ENCODE assay signal across 8 mouse cellular contexts in the genomic region with DNA sequence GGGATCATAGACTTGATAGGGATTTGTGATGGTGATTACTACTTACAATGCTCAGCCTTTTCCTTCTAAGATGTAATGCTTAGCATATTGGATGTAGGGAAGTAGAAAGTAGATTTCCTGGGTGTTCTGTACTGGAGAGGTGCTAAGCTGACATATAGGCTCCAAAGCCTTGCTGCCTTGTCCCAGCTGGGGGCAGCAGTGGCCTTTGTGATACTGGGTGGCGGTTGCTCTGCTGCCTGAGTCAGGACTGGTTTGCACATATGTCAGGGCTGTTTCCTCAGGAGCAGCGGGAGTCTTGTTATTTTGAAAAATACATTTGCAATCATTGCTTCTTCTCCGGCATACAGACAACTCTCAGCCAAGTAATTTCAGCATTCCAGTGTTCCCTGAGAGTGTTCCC. TPM values are rescaled to one million over a fixed set of nuclear protein-coding genes. Genes with fewer than 3 reads are reported as not detected.
A peak's percentile ranks its signal among the peaks of the same experiment; 100 is the strongest.
DNase-seq lines count a peak whose midpoint lies in the region; ATAC-seq and TF ChIP-seq lines count a peak whose summit lies in the region.

No protein-coding gene starts in this region.

- no peaks in the 10 kb centered on the region for H3K9me3 ChIP-seq in kidney, embryonic 16.5 days (ENCODE audit: low read length)
- H3K9me3 ChIP-seq in ES-Bruce4 (replicated peaks; ENCODE audit: control insufficient read depth, insufficient read depth, low read length, poor library complexity, severe bottlenecking) = no peaks in the 10 kb centered on the region
- H3K9me3 ChIP-seq in forebrain, postnatal 0 days (ENCODE audit: low read length) = no peaks in the 10 kb centered on the region

- H3K4me2 ChIP-seq in kidney, embryonic 16.5 days (replicated peaks; ENCODE audit: low read depth, low read length) = no peak overlapping the region
- H3K4me2 ChIP-seq in forebrain, postnatal 0 days (ENCODE audit: low read depth) = no peak overlapping the region

- peak; percentile 53 for TF ChIP-seq CTCF in ES-Bruce4 (IDR thresholded peaks at IDR 0.05; ENCODE audit: low read depth, low read length)
- TF ChIP-seq CTCF in forebrain, postnatal 0 days (IDR thresholded peaks at IDR 0.05; ENCODE audit: low read depth) = peak; percentile 77

- no peaks in the 10 kb centered on the region for H3K36me3 ChIP-seq in kidney, embryonic 16.5 days (ENCODE audit: insufficient read depth, low read length)
- no peaks in the 10 kb centered on the region for H3K36me3 ChIP-seq in ES-Bruce4 (ENCODE audit: control insufficient read depth, insufficient read depth, low read length, poor library complexity, severe bottlenecking)
- H3K36me3 ChIP-seq in forebrain, postnatal 0 days (ENCODE audit: insufficient read depth) = no peaks in the 10 kb centered on the region; the same call in 1 of the 2 replicates

- no peak overlapping the region for H3K9ac ChIP-seq in kidney, embryonic 16.5 days (replicated peaks; ENCODE audit: low read length)
- no peak overlapping the region for H3K9ac ChIP-seq in ES-Bruce4 (ENCODE audit: low read depth, poor library complexity, severe bottlenecking)
- H3K9ac ChIP-seq in forebrain, postnatal 0 days = no peak overlapping the region

- H3K27ac ChIP-seq in kidney, embryonic 16.5 days (ENCODE audit: low read length) = no peak overlapping the region
- H3K27ac ChIP-seq in ES-Bruce4 (ENCODE audit: insufficient read depth, low read length) = no peak overlapping the region
- no peak overlapping the region for H3K27ac ChIP-seq in forebrain, postnatal 0 days (ENCODE audit: low read depth, low read length)

- no peak for TF ChIP-seq EP300 in ES-Bruce4 (IDR thresholded peaks at IDR 0.05; ENCODE audit: insufficient read depth, low read depth, low read length)

- WGBS in kidney, embryonic 16.5 days = 68% methylated on average over 3 of the region's 3 CpGs
- WGBS in forebrain, postnatal 0 days = 37% methylated on average over 3 of the region's 3 CpGs

- H3K27me3 ChIP-seq in kidney, embryonic 16.5 days (ENCODE audit: insufficient read depth, low read length) = no peaks in the 10 kb centered on the region
- no peaks in the 10 kb centered on the region for H3K27me3 ChIP-seq in ES-Bruce4 (ENCODE audit: control insufficient read depth, insufficient read depth, low read length, poor library complexity, severe bottlenecking)
- no peaks in the 10 kb centered on the region for H3K27me3 ChIP-seq in forebrain, postnatal 0 days (ENCODE audit: insufficient read depth, low read length)

- H3K4me3 ChIP-seq in kidney, embryonic 16.5 days (ENCODE audit: low read length) = no peak overlapping the region
- no peak overlapping the region for H3K4me3 ChIP-seq in ES-Bruce4 (ENCODE audit: low read depth, low read length)
- no peak overlapping the region for H3K4me3 ChIP-seq in forebrain, postnatal 0 days (ENCODE audit: low read depth, low read length)

- DNase-seq in kidney, postnatal 14 days = peak; percentile 41
- peak; percentile 36 for DNase-seq in adipocyte (ENCODE audit: low spot score)
- DNase-seq in forebrain, postnatal 0 days = peak; percentile 78
- DNase-seq in testis, postnatal 10 days (ENCODE audit: low spot score) = peak; percentile 67
- DNase-seq in natural killer cell, adult 2 months (ENCODE audit: low spot score in 2 of 2) = no peak
- DNase-seq in thymus, postnatal 0 days (ENCODE audit: low spot score) = no peak

- H3K4me1 ChIP-seq in kidney, embryonic 16.5 days (ENCODE audit: insufficient read depth, low read length) = peaks cover 2% of the 10 kb centered on the region; the same call in 1 of the 2 replicates
- no peaks in the 10 kb centered on the region for H3K4me1 ChIP-seq in ES-Bruce4 (ENCODE audit: control insufficient read depth, insufficient read depth, low read length)
- H3K4me1 ChIP-seq in forebrain, postnatal 0 days (ENCODE audit: insufficient read depth) = no peaks in the 10 kb centered on the region

- TF ChIP-seq POLR2A in ES-Bruce4 (IDR thresholded peaks at IDR 0.05; ENCODE audit: insufficient read depth, low read length) = no peak

- no peak for ATAC-seq in kidney, embryonic 16.5 days (ENCODE audit: low FRiP score, low TSS enrichment)
- ATAC-seq in forebrain, postnatal 0 days = peak; percentile 89

RNA-seq across cellular contexts. Expression of gene Fam173b, which starts 9.4 kb away (rescaled TPM):
- 14.2 and 14.8 TPM in 2 replicates for polyA plus RNA-seq in kidney, embryonic 16.5 days (2015; fragmentation: Nextera tagmentation; extraction: Ambion mirVana)
- 6.5 and 7.8 TPM in 2 replicates for polyA plus RNA-seq in ES-Bruce4 (2011; ENCODE audit: insufficient read depth, insufficient read length, low read depth, missing spikeins)
- total RNA-seq in forebrain, postnatal 0 days (2014; rRNA removed) = 10.7 and 16.5 TPM in 2 replicates
- 6.6 and 7.0 TPM in 2 replicates for polyA plus RNA-seq in forebrain, postnatal 0 days (2015; fragmentation: Nextera tagmentation; extraction: Ambion mirVana)
- 14.9 TPM in 2 replicates for polyA plus RNA-seq in thymus, postnatal 0 days (2015; fragmentation: Nextera tagmentation; extraction: Ambion mirVana)

RNA-seq across cellular contexts. Expression of gene Cct5, which starts 9.4 kb away (rescaled TPM):
- 556 and 574 TPM in 2 replicates for polyA plus RNA-seq in kidney, embryonic 16.5 days (2015; fragmentation: Nextera tagmentation; extraction: Ambion mirVana)
- 651 and 659 TPM in 2 replicates for polyA plus RNA-seq in ES-Bruce4 (2011; ENCODE audit: insufficient read depth, insufficient read length, low read depth, missing spikeins)
- total RNA-seq in forebrain, postnatal 0 days (2014; rRNA removed) = 409 and 464 TPM in 2 replicates
- polyA plus RNA-seq in forebrain, postnatal 0 days (2015; fragmentation: Nextera tagmentation; extraction: Ambion mirVana) = 473 and 554 TPM in 2 replicates
- polyA plus RNA-seq in thymus, postnatal 0 days (2015; fragmentation: Nextera tagmentation; extraction: Ambion mirVana) = 463 and 505 TPM in 2 replicates

RNA-seq across cellular contexts. Expression of gene Cmbl, which starts 45.8 kb away (rescaled TPM):
- polyA plus RNA-seq in kidney, embryonic 16.5 days (2015; fragmentation: Nextera tagmentation; extraction: Ambion mirVana) = 21.3 and 22.6 TPM in 2 replicates
- polyA plus RNA-seq in ES-Bruce4 (2011; ENCODE audit: insufficient read depth, insufficient read length, low read depth, missing spikeins) = 1.3 TPM in 1 of 2 replicates, not detected in the other
- total RNA-seq in forebrain, postnatal 0 days (2014; rRNA removed) = 26.3 and 27.2 TPM in 2 replicates
- polyA plus RNA-seq in forebrain, postnatal 0 days (2015; fragmentation: Nextera tagmentation; extraction: Ambion mirVana) = 19.9 and 20.9 TPM in 2 replicates
- polyA plus RNA-seq in thymus, postnatal 0 days (2015; fragmentation: Nextera tagmentation; extraction: Ambion mirVana) = 2.8 and 3.0 TPM in 2 replicates

Comparison
In these comparisons a context has a peak if more than half of its experiments do, and no peak if none do; other contexts are left out.
1. DNase-seq: peak in kidney, postnatal 14 days (single experiment), adipocyte (single experiment), forebrain, postnatal 0 days (single experiment) and testis, postnatal 10 days (single experiment); none in natural killer cell, adult 2 months (0 of 2) and thymus, postnatal 0 days (single experiment).